Mouse (Mus musculus) ES-CJ7 (cell line): ENCODE results near the gene Rps6ka5.

ENCODE experiments used
- DNase-seq: peaks from one replicate; pipeline ENCODE4 v3.0.0; 2011; ENCODE audit warnings: low read depth, low spot score

The Rps6ka5 gene

GRCm38 (mm10) chr12:100724606-100725457 lies 2.0 kb downstream of the Rps6ka5 start:
- DNase-seq = peak; percentile 100

GRCm38 (mm10) chr12:100724182-100724581 lies 2.6 kb downstream of the Rps6ka5 start:
- DNase-seq = peak; percentile 24

DNA sequence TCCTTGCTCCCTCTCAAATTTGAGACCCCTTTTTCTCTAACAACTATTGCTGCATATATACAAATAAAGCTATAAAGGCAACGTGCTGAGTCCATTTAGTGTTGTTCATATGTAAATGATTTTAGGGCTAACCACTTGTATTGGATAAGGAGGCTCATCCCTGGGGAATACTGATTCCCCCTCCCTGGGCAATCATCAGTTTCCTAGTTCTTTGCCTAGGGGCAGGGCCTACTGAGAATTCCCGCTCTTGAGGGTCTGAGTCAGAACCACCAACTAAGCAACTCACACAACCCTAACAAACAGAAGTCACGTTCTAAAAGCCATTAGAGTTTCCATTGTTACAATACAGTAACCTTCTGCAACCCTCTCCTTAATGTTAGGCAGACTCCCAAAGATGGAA lies 6.0 kb downstream of the Rps6ka5 start:
- peak; percentile 25 for DNase-seq

- DNase-seq = no peak
These were observed 9.3 kb downstream of the Rps6ka5 start for GRCm38 (mm10) chr12:100717446-100717845.

DNA sequence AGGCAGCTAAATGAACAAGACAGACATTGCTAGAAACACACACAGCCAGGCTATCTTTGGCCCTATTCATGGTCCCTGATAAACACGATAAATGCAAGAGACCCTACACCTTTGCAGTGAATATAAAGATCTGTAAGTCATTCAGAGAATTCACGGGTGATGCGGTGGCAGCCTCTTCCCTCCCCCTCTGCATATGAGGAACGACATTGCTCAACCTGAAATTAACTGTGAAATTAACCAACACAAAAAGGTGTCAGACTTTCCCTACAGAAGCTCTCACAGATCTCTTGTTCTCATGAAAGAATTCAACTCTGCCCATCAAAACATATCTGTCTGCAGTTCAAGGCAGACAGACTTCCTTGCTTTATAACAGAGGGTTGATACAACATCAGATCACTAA lies 9.8 kb downstream of the Rps6ka5 start:
- DNase-seq = no peak

- DNase-seq = no peak
These were observed 15.0 kb downstream of the Rps6ka5 start for GRCm38 (mm10) chr12:100711819-100712218.

GRCm38 (mm10) chr12:100711116-100711691 lies 15.6 kb downstream of the Rps6ka5 start:
- no peak for DNase-seq

- no peak for DNase-seq
These were observed 16.4 kb downstream of the Rps6ka5 start for GRCm38 (mm10) chr12:100710432-100710831.

DNA sequence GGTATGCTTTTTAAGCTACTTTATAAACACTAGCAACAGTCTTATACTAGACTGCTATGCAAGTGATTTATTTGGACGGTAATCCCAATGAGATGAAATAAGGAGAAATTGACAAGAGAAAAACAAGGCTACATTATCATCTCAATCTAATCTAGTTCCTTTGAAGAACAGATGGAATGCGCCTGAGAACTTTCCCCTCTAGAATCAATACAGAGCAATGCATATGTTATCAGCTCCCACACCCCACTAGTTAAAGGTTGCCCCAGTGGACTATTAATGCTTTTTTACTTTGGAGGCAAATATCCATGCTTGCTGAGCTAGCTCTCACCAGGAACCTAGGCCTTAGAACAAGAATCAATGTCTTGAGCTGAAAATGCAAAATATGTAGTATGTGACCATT lies 19.5 kb downstream of the Rps6ka5 start:
- no peak for DNase-seq

- no peak for DNase-seq
These were observed 21.6 kb downstream of the Rps6ka5 start for GRCm38 (mm10) chr12:100705057-100705722.

DNA sequence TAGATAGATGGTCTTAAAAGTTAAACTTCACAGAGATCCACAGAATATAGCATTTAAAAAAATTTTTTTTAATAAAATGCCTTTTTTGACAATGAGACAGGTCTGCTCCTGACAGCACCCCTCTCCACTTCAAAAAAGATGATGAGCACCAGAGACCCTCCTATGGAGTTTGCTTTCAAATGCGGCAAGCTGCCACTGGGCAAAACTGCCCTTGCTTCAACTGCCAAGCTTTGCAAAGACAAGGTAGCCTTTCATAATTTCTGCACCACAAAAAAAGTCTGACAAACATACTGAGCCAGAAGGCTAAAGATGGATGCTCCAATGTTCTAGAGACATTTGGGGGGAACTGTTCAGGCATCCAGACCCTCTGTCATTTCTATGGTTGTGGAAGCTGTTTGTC lies 28.8 kb downstream of the Rps6ka5 start:
- no peak for DNase-seq

DNA sequence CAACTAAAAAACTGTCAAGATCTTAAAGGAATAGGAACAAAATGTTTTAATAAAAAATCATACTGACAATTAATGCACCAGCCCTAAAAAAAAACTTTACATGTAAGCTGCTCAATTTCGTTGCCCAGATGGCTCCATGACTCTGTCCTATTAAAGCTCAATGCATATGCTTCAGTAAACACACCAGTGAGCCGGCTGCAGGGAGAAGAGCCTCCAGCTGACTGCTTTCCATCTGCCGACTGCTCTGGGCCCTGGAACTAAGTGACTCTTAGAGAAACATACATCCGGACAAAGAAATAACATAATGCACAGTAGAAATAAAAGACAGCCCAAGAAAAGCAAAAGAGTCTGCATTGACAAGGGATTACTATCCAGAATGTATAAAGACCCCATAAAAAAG lies 30.2 kb downstream of the Rps6ka5 start:
- DNase-seq = no peak

DNA sequence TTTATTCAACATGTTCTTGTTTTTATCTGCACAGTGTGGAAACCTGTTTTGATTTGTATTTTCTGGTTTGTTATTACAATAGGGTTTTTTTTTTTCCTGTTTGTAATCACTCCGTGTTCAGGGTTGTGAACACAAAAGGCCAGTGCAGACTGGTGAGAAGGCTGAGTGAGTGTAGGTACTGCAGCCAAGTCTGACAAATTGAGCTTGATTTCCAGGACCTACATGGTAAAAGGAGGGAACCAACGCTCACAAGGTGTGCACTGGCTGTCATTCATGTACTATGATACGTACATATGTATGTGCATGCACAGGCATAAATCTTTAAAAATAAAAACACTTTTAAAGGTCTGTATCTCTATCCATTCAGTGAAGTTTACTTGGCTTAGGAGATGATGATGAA lies 31.5 kb downstream of the Rps6ka5 start:
- no peak for DNase-seq

GRCm38 (mm10) chr12:100692208-100692607 lies 34.6 kb downstream of the Rps6ka5 start:
- DNase-seq = peak; percentile 44

DNA sequence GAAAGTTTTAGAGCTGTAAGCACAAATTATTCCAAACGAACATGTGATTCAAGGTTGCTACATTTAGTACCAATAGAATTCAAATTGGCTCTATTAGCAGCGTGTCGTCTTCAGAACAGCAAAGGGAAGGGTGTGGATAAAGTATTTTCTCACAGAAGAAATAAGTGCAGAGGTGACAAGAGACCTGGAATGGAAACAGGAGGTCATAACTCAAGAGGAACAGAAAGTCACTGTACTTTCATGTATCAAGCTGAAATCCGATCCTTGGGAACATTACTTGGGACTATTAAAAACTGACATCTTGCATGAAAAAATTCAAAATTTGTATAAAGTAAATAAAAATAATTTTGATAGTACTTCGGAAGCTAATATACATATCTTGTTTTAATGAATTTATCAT lies 36.3 kb downstream of the Rps6ka5 start:
- DNase-seq = no peak

- DNase-seq = no peak
These were observed 38.6 kb downstream of the Rps6ka5 start for GRCm38 (mm10) chr12:100688177-100688576.

DNA sequence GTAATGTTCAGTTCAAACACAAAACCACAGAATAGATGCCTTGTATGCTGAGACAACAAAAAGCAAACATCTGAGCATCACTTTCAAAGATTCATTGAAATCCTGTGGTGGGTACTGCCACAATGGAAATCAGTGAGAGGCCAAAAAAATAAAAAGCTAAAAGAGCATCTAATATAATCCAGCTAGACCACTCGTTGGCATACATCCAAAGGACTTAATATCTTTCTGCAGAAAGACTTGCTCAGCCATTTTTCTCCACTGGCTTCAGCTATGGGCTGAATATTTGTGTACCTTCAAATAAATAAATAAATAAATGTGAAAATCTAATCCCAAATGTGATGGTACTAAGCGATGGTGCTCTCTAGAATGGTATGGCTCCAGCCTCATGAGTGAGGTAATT lies 39.8 kb downstream of the Rps6ka5 start:
- no peak for DNase-seq

DNA sequence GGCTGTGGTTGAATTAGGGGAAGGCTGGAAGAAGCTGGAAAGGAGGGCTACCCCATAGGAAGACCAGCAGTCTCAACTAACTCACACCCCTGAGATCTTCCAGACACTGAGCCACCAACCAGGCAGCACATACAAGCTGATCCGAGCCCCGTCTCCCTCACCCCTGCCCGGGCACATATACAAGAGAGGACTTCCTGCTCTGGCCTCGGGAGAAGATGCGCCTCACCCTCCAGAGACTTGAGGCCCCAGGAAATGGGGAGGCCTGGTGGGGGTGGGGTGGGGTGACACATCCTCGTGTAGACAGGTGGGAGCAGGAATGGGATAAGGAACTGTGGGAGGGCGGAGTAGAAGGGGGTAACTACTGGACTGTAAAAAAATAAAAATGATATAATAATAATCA lies 45.0 kb downstream of the Rps6ka5 start:
- no peak for DNase-seq

DNA sequence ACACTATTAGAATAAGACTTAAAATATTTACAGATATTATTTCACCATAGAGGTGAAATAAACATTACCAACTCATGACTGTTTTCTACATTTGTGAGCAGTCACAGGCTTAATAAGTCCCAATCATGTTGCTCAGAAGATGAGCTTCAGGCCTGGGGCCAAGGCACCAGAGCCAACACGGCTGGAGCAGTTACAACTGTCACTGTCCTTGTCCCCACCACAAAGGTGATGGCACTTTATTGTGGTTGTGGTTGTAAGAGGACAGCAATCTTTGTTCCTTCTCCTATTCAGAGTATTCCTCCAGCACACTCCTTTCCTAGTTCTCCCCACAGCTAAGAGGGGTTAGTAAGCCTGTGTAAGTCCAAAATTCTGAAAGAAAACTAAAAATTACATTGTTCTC lies 45.5 kb downstream of the Rps6ka5 start:
- DNase-seq = no peak

- DNase-seq = no peak
These were observed 46.1 kb downstream of the Rps6ka5 start for GRCm38 (mm10) chr12:100680676-100681075.

DNA sequence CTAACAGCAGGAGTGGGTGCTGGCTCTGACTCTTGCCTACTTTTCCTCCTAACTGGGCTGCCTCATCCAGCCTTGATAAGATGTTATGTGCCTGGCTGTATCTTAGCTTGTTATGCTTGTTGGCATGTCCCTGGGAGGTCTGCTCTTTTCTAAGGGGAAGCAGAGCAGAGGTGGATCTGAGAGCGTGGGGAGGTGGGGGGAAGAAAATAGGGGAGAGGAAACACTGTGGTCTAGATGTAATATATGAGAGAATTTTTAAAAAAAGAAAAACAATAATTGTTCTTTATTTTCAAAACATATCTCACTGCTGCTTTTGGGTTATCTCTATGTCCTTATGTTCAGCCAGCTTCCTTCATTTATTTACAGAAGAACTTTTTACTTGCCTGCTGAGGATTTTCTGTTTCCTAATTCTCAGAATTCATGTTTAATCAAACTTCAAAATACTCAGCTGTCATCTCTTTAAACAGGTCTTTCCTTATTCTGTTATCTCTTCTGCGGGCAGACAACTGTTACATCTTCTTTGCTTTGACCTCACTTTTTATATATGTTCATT lies 56.1 kb downstream of the Rps6ka5 start:
- DNase-seq = no peak

DNA sequence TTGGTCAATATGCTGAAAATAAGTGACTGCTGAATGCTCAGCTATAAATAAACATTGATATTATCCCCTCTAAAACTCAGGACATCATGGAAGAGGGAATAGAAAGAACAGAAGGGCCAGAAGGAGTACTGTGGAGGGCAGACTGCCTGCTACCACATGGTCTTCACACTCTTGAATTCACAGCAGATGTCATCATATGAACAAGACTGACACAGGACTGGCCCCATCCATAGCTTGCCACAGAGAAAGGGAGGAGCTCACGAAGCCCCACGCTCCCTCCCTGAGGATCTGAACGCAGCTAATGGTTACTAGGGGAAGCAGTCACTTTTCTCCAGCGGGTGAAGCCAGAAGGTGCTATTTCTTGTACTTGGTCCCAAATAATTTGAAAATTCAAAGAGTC lies 61.5 kb downstream of the Rps6ka5 start:
- DNase-seq = no peak
